Mouse (Mus musculus): ENCODE data around the gene 2810004N23Rik. TPM values are rescaled to one million over a fixed set of nuclear protein-coding genes. Genes with fewer than 3 reads are reported as not detected.

Gene 2810004N23Rik
- polyA plus RNA-seq, 1 experiment from 2014 or later: 42.8 TPM

- WGBS: under 1% methylated on average over 51 of the region's 60 CpGs
- Histone ChIP-seq H3K27me3 (replicated peaks; ENCODE audit: control insufficient read depth, insufficient read depth, low read length) (no peaks in the 10 kb centered on the region), H3K9ac (ENCODE audit: low read depth, low read length) (peak overlapping the region; percentile 84), H3K36me3 (ENCODE audit: control insufficient read depth, insufficient read depth, low read length) (peaks cover 13% of the 10 kb centered on the region), H3K27ac (ENCODE audit: low read length) (peak overlapping the region; percentile 88), H3K9me3 (ENCODE audit: control insufficient read depth, low read length) (no peaks in the 10 kb centered on the region), H3K4me2 (ENCODE audit: low read depth, low read length) (peak overlapping the region; percentile 77), H3K4me1 (ENCODE audit: control insufficient read depth, insufficient read depth, low read length) (peaks cover 19% of the 10 kb centered on the region), H3K4me3 (ENCODE audit: low read length) (peak overlapping the region; percentile 97)
- ATAC-seq: peak; percentile 59
These were observed 33.9 kb upstream of the 2810004N23Rik start for GRCm38 (mm10) chr8:124896632-124897385.

GRCm38 (mm10) chr8:124896010-124896631 is 33.2 kb upstream of the 2810004N23Rik start:
- Histone ChIP-seq H3K4me2 (ENCODE audit: low read depth, low read length) (peak overlapping the region; percentile 77), H3K9me3 (ENCODE audit: control insufficient read depth, low read length) (no peaks in the 10 kb centered on the region), H3K36me3 (ENCODE audit: control insufficient read depth, insufficient read depth, low read length) (peaks cover 9% of the 10 kb centered on the region), H3K4me3 (ENCODE audit: low read length) (peak overlapping the region; percentile 97), H3K4me1 (ENCODE audit: control insufficient read depth, insufficient read depth, low read length) (peaks cover 19% of the 10 kb centered on the region), H3K27me3 (replicated peaks; ENCODE audit: control insufficient read depth, insufficient read depth, low read length) (no peaks in the 10 kb centered on the region), H3K27ac (ENCODE audit: low read length) (peak overlapping the region; percentile 88), H3K9ac (ENCODE audit: low read depth, low read length) (peak overlapping the region; percentile 84)
- WGBS: 64% methylated on average over 26 of the region's 26 CpGs
- ATAC-seq: no peak

DNA sequence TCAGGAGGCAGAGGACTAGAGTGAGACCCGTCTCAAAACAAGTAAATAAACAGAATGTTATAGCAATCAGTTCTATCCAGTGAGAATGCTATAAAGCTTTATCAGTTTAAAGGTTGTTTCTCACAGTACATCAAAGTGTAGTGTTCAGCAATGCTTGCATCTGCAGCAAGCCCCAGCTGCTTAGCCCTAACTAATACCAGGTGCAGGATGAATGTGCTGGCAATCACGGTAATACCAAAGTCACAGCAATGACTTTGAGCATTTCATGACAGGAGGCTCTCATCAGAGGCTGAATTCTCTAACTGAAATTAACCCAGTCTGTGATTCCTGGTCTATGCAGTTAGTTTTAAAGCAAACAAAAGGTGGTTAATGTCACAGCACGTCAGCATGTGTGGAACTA is 29.7 kb upstream of the 2810004N23Rik start:
- H3K27ac ChIP-seq (ENCODE audit: low read length): no peak overlapping the region
- H3K36me3 ChIP-seq (ENCODE audit: control insufficient read depth, insufficient read depth, low read length): peaks cover 20% of the 10 kb centered on the region
- no peaks in the 10 kb centered on the region for H3K27me3 ChIP-seq (replicated peaks; ENCODE audit: control insufficient read depth, insufficient read depth, low read length)
- 65% methylated on average over 3 of the region's 3 CpGs for WGBS
- H3K9ac ChIP-seq (ENCODE audit: low read depth, low read length): no peak overlapping the region
- H3K4me3 ChIP-seq (ENCODE audit: low read length): no peak overlapping the region
- no peak overlapping the region for H3K4me2 ChIP-seq (ENCODE audit: low read depth, low read length)
- H3K4me1 ChIP-seq (ENCODE audit: control insufficient read depth, insufficient read depth, low read length): peaks cover 13% of the 10 kb centered on the region
- ATAC-seq: no peak
- no peaks in the 10 kb centered on the region for H3K9me3 ChIP-seq (ENCODE audit: control insufficient read depth, low read length)

GRCm38 (mm10) chr8:124888385-124888784 is 25.5 kb upstream of the 2810004N23Rik start:
- peaks cover 32% of the 10 kb centered on the region for H3K36me3 ChIP-seq (ENCODE audit: control insufficient read depth, insufficient read depth, low read length)
- H3K4me3 ChIP-seq (ENCODE audit: low read length): no peak overlapping the region
- no peak overlapping the region for H3K27ac ChIP-seq (ENCODE audit: low read length)
- no peak overlapping the region for H3K4me2 ChIP-seq (ENCODE audit: low read depth, low read length)
- 93% methylated on average over 5 of the region's 5 CpGs for WGBS
- no peaks in the 10 kb centered on the region for H3K27me3 ChIP-seq (replicated peaks; ENCODE audit: control insufficient read depth, insufficient read depth, low read length)
- H3K4me1 ChIP-seq (ENCODE audit: control insufficient read depth, insufficient read depth, low read length): no peaks in the 10 kb centered on the region; the same call in 1 of the 2 replicates
- no peaks in the 10 kb centered on the region for H3K9me3 ChIP-seq (ENCODE audit: control insufficient read depth, low read length)
- no peak overlapping the region for H3K9ac ChIP-seq (ENCODE audit: low read depth, low read length)
- no peak for ATAC-seq

- Histone ChIP-seq H3K36me3 (ENCODE audit: control insufficient read depth, insufficient read depth, low read length) (peaks cover 27% of the 10 kb centered on the region), H3K9ac (ENCODE audit: low read depth, low read length) (no peak overlapping the region), H3K27ac (ENCODE audit: low read length) (no peak overlapping the region), H3K9me3 (ENCODE audit: control insufficient read depth, low read length) (no peaks in the 10 kb centered on the region), H3K27me3 (replicated peaks; ENCODE audit: control insufficient read depth, insufficient read depth, low read length) (no peaks in the 10 kb centered on the region), H3K4me1 (ENCODE audit: control insufficient read depth, insufficient read depth, low read length) (no peaks in the 10 kb centered on the region), H3K4me2 (ENCODE audit: low read depth, low read length) (no peak overlapping the region), H3K4me3 (ENCODE audit: low read length) (no peak overlapping the region)
- ATAC-seq: no peak
- 69% methylated on average over 10 of the region's 10 CpGs for WGBS
These were observed 16.1 kb upstream of the 2810004N23Rik start for GRCm38 (mm10) chr8:124878946-124879526.

DNA sequence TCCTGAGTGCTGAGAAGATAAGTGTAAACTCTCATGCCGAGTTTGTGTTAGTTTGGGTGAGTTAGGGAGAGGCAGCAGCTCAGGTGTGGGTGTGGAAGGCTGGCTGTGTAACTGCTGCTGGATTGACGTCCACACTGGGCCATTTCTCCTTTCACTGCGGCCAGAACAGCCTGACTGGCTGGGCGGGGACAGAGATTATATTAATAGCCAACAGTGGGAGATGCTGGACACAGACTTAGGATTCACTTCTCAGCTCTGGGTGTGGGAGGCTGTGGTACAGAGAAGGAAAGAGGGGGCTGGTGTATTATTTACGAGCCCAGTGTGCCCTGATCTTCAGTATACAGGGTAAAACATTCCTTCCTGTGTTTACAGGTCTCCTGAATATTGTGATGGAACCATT is 15.2 kb upstream of the 2810004N23Rik start:
- H3K4me3 ChIP-seq (ENCODE audit: low read length): no peak overlapping the region
- H3K9me3 ChIP-seq (ENCODE audit: control insufficient read depth, low read length): no peaks in the 10 kb centered on the region
- peaks cover 27% of the 10 kb centered on the region for H3K36me3 ChIP-seq (ENCODE audit: control insufficient read depth, insufficient read depth, low read length)
- no peak overlapping the region for H3K9ac ChIP-seq (ENCODE audit: low read depth, low read length)
- WGBS: 79% methylated on average over 5 of the region's 5 CpGs
- H3K27me3 ChIP-seq (replicated peaks; ENCODE audit: control insufficient read depth, insufficient read depth, low read length): no peaks in the 10 kb centered on the region
- H3K4me2 ChIP-seq (ENCODE audit: low read depth, low read length): no peak overlapping the region
- no peak for ATAC-seq
- no peak overlapping the region for H3K27ac ChIP-seq (ENCODE audit: low read length)
- H3K4me1 ChIP-seq (ENCODE audit: control insufficient read depth, insufficient read depth, low read length): no peaks in the 10 kb centered on the region

DNA sequence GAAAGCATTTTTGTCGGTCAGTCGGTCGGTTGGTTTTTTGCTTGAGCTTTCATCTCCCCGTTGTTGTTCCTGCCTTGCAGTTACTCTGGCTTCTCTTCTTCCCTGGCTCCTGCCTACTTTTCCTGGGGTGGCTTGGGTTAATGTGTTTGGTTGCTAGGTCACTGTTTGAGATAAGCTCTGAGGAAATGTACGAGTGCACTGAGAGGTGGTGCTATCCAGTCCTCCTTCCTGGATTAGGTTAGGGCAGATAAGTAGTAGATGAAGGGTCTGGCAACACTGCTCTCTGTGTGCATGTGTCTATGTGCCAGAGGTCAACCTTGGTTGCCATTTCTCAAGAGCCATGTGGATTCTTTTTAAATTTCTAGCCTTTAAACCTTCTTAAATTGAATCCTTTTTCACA is 9.8 kb upstream of the 2810004N23Rik start:
- 0 out of 2 replicates have a peak, but pooled peaks cover 3% of the 10 kb centered on the region for H3K36me3 ChIP-seq (ENCODE audit: control insufficient read depth, insufficient read depth, low read length)
- H3K27me3 ChIP-seq (replicated peaks; ENCODE audit: control insufficient read depth, insufficient read depth, low read length): no peaks in the 10 kb centered on the region
- H3K4me3 ChIP-seq (ENCODE audit: low read length): no peak overlapping the region
- ATAC-seq: peak; percentile 77
- no peak overlapping the region for H3K9ac ChIP-seq (ENCODE audit: low read depth, low read length)
- H3K4me2 ChIP-seq (ENCODE audit: low read depth, low read length): no peak overlapping the region
- H3K27ac ChIP-seq (ENCODE audit: low read length): no peak overlapping the region
- WGBS: 67% methylated on average over 5 of the region's 5 CpGs
- H3K4me1 ChIP-seq (ENCODE audit: control insufficient read depth, insufficient read depth, low read length): no peaks in the 10 kb centered on the region; the same call in 1 of the 2 replicates
- H3K9me3 ChIP-seq (ENCODE audit: control insufficient read depth, low read length): no peaks in the 10 kb centered on the region

DNA sequence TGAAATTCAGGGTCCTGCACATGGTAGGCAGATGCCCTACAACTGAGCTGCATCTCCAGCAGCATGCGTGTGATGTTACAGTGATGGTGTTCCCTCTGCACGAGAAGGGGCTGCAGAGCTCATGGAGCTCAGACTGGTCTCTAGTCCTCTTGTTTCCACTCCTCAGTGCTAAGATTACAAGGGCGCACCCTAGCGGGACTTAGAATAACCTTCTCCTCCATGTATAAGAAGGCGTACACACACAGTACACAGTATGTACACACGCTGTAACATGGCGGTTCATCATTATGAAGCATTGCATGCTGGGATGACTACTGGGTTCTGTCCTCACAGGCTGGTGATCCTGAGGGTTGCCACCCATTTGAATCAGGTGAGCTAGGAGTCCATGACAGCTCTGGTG is 9.2 kb upstream of the 2810004N23Rik start:
- H3K4me2 ChIP-seq (ENCODE audit: low read depth, low read length): no peak overlapping the region
- H3K27me3 ChIP-seq (replicated peaks; ENCODE audit: control insufficient read depth, insufficient read depth, low read length): no peaks in the 10 kb centered on the region
- 0 out of 2 replicates have a peak, but pooled peaks cover 3% of the 10 kb centered on the region for H3K36me3 ChIP-seq (ENCODE audit: control insufficient read depth, insufficient read depth, low read length)
- H3K27ac ChIP-seq (ENCODE audit: low read length): no peak overlapping the region
- no peaks in the 10 kb centered on the region; the same call in 1 of the 2 replicates for H3K4me1 ChIP-seq (ENCODE audit: control insufficient read depth, insufficient read depth, low read length)
- no peak overlapping the region for H3K9ac ChIP-seq (ENCODE audit: low read depth, low read length)
- H3K4me3 ChIP-seq (ENCODE audit: low read length): no peak overlapping the region
- no peaks in the 10 kb centered on the region for H3K9me3 ChIP-seq (ENCODE audit: control insufficient read depth, low read length)
- 94% methylated on average over 7 of the region's 7 CpGs for WGBS
- ATAC-seq: peak; percentile 22

- H3K27ac ChIP-seq (ENCODE audit: low read length): no peak overlapping the region
- no peak overlapping the region for H3K9ac ChIP-seq (ENCODE audit: low read depth, low read length)
- no peak overlapping the region for H3K4me3 ChIP-seq (ENCODE audit: low read length)
- 0 out of 2 replicates have a peak, but pooled peaks cover 3% of the 10 kb centered on the region for H3K36me3 ChIP-seq (ENCODE audit: control insufficient read depth, insufficient read depth, low read length)
- H3K4me2 ChIP-seq (ENCODE audit: low read depth, low read length): no peak overlapping the region
- H3K27me3 ChIP-seq (replicated peaks; ENCODE audit: control insufficient read depth, insufficient read depth, low read length): no peaks in the 10 kb centered on the region
- H3K9me3 ChIP-seq (ENCODE audit: control insufficient read depth, low read length): no peaks in the 10 kb centered on the region
- WGBS: 71% methylated on average over 7 of the region's 7 CpGs
- H3K4me1 ChIP-seq (ENCODE audit: control insufficient read depth, insufficient read depth, low read length): no peaks in the 10 kb centered on the region; the same call in 1 of the 2 replicates
- peak; percentile 58 for ATAC-seq
These were observed 8.6 kb upstream of the 2810004N23Rik start for GRCm38 (mm10) chr8:124871474-124871873.

All from intestine, embryonic 16.5 days (tissue).